Mouse (Mus musculus): ENCODE results near the gene Tbccd1.
A peak's percentile ranks its signal among the peaks of the same experiment; 100 is the strongest.

The Tbccd1 gene

GRCm38 (mm10) chr16:22857431-22858113, at the start of gene Tbccd1, which contains the start of gene Dnajb11:
Gene Tbccd1, minus strand, starts transcription at chr16:22857669.
Gene Dnajb11, plus strand, starts transcription at chr16:22857845.
- DNase-seq: peak; percentile 99

DNA sequence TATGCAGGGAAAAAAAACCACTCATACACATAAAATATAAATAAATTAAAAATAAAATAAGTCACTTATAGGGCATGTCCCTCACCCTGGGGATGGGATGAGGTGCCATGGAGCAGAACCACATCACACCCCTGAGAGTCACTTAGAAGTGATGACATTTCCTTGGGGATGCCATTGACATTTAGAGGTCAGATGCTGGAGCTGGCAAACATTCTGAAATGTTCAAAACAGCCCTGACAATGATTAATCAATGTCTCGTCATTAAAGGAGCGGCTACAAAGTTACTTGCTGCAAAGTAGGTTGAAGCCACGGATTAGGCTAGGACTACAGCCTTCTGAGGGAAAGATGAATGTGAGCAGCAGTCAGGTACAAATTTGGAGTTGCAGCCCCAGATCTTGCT, 43.9 kb upstream of the Tbccd1 start:
- no peak for DNase-seq

GRCm38 (mm10) chr16:22899866-22900570, 42.5 kb upstream of the Tbccd1 start:
- DNase-seq: no peak

GRCm38 (mm10) chr16:22899346-22899745, 41.9 kb upstream of the Tbccd1 start:
- DNase-seq: no peak

DNA sequence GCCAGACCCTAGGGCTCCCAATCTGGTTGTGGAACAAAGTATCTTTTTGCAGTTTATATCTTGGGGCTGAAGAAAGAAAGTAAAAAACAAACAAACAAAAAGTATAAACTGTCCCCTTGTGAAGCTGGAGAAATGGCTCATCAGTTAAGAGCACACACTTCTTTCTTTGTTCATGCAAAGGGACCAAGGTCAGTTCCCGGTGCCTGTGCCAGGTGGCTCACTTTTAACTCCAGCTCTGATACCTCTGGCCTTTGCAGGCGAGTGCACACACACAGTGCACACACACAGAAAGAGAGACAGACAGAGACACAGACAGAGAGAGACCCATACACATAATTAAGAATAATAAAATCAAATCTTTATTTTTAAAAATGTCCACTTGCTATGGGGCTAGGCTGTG, 39.1 kb upstream of the Tbccd1 start:
- DNase-seq: no peak

DNA sequence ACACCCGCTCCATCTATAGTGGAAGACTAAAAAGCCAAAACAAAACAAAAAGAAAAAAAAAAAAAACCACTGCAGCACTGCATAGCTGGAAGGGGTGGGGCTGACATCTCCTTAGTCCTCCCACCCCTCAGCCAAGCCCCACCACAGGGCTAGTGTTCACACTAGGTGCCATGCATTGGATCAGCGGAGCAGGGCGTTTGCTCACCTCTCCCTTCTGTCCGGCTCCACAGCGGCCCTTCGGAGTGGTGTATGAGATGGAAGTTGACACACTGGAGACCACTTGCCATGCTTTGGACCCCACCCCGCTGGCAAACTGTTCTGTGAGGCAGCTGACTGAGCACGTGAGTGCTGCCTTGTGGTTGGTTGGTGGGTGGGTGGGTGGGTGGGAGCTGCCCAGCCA, 36.6 kb upstream of the Tbccd1 start:
- DNase-seq: no peak

DNA sequence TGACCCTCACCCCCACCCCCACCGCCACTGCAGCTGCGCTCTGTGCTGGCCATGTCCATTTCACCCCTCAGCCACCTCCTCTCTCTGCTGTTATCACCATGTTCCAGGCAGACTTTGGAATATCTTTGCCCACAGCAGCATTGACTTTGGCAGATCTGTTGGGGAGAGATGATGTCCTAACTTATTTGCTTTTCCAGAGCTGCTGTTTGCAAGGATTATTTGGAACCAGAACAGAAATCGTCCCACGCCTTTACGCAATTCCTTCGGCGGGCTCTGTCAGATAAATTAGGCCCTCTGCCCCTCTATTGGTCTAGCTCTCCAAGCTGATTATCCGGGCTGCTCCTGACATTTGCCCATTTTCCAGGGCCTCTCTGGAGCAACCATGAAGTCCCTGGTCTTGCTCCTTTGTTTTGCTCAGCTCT, 34.3 kb upstream of the Tbccd1 start:
- no peak for DNase-seq

GRCm38 (mm10) chr16:22890683-22891510, 33.4 kb upstream of the Tbccd1 start, which contains the start of gene Ahsg:
Gene Ahsg, plus strand, starts transcription at chr16:22891277.
- DNase-seq: no peak

- DNase-seq: no peak
Observed at GRCm38 (mm10) chr16:22889716-22890115, 32.2 kb upstream of the Tbccd1 start.

DNA sequence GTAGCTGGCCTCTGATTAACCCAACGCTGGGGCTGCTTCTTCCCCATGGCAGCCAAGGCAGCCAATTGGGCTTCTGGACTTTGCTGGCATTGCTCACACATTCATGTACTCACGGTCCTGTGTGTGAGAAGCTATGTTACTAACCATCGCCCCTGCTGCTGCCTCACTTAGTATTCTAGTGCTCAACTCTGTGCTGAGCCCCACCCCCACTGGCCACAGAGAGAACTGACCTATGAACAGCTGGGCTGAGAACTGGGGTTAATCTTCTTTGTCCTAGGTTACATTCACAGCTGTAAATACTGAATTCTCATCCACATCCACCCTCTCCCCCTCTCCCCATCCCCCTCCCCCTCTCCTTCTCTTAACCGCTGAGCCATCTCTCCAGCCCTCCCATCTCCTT, 31.4 kb upstream of the Tbccd1 start:
- DNase-seq: no peak

- DNase-seq: no peak
Observed at GRCm38 (mm10) chr16:22886726-22887125, 29.3 kb upstream of the Tbccd1 start.

- DNase-seq: no peak
Observed at GRCm38 (mm10) chr16:22885356-22885755, 27.9 kb upstream of the Tbccd1 start.

DNA sequence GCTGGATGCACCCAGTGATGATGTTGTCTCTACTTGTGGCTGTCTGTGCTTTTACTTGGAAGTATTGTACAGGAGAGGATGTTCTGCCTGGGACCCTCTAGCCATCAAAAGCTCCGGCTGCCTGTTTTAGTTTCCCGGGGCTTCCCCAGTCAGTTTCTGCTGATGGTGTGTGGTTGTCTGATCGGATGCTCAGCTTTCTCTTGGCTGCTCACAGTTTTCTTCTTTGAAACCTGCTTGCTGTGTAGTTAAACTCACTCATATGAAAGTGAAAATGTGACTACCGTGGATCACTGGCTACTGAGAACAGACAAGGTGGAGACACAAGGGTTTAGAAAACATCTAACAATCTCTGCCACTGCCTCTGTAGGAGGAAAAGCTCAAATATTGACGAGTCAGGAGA, 26.0 kb upstream of the Tbccd1 start:
- no peak for DNase-seq

- no peak for DNase-seq
Observed at GRCm38 (mm10) chr16:22881487-22881886, 24.0 kb upstream of the Tbccd1 start.

GRCm38 (mm10) chr16:22880900-22881299, 23.4 kb upstream of the Tbccd1 start:
- DNase-seq: no peak

DNA sequence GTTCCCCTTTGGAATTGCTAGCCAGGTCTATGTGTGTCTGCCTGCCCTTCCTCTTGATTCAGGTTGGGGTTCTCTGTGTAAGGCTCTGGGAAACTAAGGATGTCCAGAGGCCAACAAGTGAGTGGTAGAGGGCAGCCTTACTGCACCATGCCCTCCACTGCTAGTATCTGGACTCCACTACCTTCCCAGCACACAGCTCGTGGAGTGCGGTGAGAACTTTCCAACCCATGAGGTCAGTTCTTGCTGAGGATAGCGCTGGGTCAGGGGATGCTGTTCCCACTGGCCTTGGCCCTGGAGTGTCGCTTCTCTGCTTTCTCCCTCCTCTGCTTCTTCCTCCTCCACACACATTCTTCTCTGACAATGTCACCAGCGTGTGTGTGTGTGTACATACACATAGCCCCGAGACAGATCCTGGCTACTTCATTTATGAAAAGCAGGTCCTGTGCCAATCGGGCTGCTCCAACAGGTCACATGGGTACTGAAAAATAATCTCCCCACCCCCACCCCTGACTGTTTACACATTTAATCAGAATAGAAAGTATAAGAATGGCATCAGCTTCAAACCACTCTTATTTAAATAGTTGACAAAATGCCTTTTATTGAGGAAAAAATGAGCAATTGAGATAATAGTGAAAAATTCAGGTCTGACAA, 22.6 kb upstream of the Tbccd1 start:
- DNase-seq: no peak

GRCm38 (mm10) chr16:22878716-22879115, 21.2 kb upstream of the Tbccd1 start:
- DNase-seq: no peak

DNA sequence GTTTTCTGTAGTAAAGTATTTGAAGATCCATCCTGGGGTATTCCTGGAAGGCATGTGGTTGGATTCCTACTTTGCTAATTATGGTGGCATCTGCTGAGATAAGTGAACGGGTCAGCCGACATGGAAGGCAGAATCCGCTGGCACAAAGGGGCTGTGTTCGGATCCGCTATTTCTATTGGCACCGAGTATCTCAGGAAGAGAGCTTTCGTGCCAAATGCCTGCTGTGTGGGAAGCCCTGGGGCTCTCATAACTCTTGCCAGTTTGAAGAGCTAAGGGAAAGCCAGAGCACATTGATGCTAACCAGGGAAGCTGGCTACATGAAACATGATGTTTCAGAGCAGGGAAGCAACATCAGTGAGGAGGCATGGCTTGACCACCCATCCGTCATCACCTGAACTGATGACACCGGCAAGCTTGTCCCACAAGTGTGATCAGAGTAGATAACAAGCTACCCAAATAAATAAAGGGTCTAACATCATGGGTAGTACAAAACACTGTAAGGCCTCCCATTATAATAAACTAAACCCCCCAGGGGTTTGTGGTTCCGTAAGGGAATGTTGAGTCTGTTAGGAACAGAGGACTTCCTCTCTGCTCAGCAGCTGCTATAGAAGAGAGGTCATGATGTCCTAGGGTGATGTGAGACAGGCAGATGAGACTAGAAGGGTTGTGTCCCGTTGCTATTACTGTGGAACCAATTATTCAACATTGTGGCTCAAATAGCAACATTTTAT, 20.4 kb upstream of the Tbccd1 start:
- DNase-seq: peak; percentile 16

GRCm38 (mm10) chr16:22876218-22877043, 19.0 kb upstream of the Tbccd1 start:
- no peak for DNase-seq

GRCm38 (mm10) chr16:22873369-22873768, 15.9 kb upstream of the Tbccd1 start:
- no peak for DNase-seq

GRCm38 (mm10) chr16:22872397-22872796, 14.9 kb upstream of the Tbccd1 start:
- no peak for DNase-seq

Measured in cerebellum, adult 9-11 months (tissue).